Mouse (Mus musculus) G1E (cell line): ENCODE data around the gene Rasa2.

Source experiments
- CTCF ChIP-seq: IDR thresholded peaks from 2 replicates; pipeline ENCODE4 v1.5.1; 2012; ENCODE audit warnings: low read depth, low read length, inconsistent platforms, mixed read lengths
- GATA1 ChIP-seq: IDR thresholded peaks from 2 replicates; pipeline ENCODE4 v1.6.1; 2012; ENCODE audit warnings: borderline replicate concordance, low read length, inconsistent platforms, mixed read lengths

DNA sequence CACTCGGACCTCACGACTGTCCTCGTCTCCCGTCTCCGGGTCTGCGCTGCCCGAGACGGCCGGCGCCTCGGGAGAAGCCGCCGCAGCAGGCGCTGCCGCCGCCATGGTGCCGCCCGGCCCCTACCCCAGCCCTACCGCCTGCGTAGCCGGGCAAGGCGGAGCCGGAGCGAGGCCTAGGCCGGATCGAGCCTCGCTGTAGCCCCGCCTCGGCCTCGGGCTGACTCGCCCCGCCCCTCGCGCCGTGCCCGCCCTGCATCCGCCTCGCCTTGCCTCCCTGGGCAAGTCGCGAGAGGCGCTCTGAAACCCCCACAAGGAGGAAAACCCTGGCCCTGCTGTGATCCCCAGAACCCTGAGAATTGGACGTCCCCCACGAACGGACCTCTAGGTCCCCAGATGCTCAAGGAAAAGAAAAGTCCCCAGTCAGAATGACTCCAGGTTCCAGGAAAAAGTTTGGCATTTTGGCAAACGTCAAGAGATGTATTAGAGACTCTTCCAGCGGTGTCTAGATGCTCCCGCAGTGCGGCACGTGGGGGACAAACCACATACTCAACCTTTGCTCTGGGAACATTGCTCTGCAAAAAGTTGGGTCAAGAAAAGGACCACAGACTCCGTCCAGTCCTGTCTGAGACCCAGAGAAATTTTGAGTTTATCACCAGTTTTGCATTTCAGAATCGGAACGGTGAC, at the start of gene Rasa2:
- no peak for TF ChIP-seq CTCF
- no peak for TF ChIP-seq GATA1
